Mouse (Mus musculus): ENCODE results near the gene Iqcj. TPM values are rescaled to one million over a fixed set of nuclear protein-coding genes. Genes with fewer than 3 reads are reported as not detected.
A peak's percentile ranks its signal among the peaks of the same experiment; 100 is the strongest.
"Not testable (repeated sequence)": the region's sequence is repeated elsewhere in the genome, so short reads cannot be mapped to it uniquely, and the experiment has no call there.

The Iqcj gene
- polyA plus RNA-seq, 1 experiment from 2014 or later = 1.5 TPM

DNA sequence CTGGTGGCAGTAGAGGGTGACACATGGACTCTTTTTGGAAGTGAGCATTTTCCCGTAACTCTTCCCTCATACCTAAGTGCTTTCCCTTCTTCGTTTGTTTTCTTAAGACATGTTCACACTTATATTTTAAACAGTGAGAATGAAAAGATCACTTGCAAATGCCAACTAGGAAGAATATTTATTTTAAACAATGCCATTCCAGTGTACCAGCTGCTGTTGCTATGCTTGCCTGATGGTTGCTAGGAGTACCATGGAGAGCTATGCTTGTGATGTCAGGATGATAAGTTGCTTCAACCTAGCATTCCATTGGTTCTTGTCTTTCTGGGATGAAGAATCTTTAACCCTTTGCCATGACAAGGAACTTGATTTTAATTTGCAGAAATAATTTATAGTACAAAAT lies 193.0 kb downstream of the Iqcj start:
- Histone ChIP-seq H3K36me3 (ENCODE audit: control insufficient read depth, insufficient read depth) (no peaks in the 10 kb centered on the region), H3K27ac (ENCODE audit: low read length) (no peak overlapping the region), H3K4me3 (replicated peaks; ENCODE audit: low read length) (no peak overlapping the region), H3K9me3 (ENCODE audit: control insufficient read depth, low read length) (no peaks in the 10 kb centered on the region), H3K9ac (replicated peaks; ENCODE audit: low read depth, low read length) (no peak overlapping the region), H3K4me2 (ENCODE audit: low read length) (no peak overlapping the region), H3K27me3 (replicated peaks; ENCODE audit: control insufficient read depth, insufficient read depth, low read length) (0 out of 2 replicates have a peak, but pooled peaks cover 2% of the 10 kb centered on the region), H3K4me1 (replicated peaks; ENCODE audit: control insufficient read depth, insufficient read depth, low read length) (no peaks in the 10 kb centered on the region)
- ATAC-seq = no peak
- 78% methylated on average over 2 of the region's 2 CpGs for WGBS

DNA sequence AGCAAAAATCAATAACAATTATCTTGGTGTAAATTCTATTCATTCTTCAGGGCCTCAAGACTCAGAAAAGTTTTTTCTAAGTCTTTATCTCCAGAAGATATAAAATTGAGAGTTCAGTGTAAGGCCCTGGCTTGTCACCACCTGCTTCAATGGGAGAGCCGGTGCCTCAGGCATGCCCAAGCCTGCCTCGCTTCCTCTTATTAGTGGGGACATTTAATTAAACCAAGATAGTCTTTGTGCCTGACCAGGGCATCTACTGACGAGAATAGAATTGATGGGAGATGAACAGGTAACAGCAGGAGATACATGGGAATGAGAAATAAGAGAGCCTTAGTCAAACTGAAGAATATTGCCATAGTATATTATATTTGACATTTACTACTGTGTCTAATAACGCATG lies 200.1 kb downstream of the Iqcj start:
- 76% methylated on average over 4 of the region's 4 CpGs for WGBS
- H3K4me3 ChIP-seq (replicated peaks; ENCODE audit: low read length) = no peak overlapping the region
- H3K4me1 ChIP-seq (replicated peaks; ENCODE audit: control insufficient read depth, insufficient read depth, low read length) = peaks cover under 1% of the 10 kb centered on the region
- H3K4me2 ChIP-seq (ENCODE audit: low read length) = no peak overlapping the region
- no peak overlapping the region for H3K27ac ChIP-seq (ENCODE audit: low read length)
- H3K9me3 ChIP-seq (ENCODE audit: control insufficient read depth, low read length) = no peaks in the 10 kb centered on the region
- H3K9ac ChIP-seq (replicated peaks; ENCODE audit: low read depth, low read length) = no peak overlapping the region
- peaks cover 3% of the 10 kb centered on the region; the same call in 1 of the 2 replicates for H3K27me3 ChIP-seq (replicated peaks; ENCODE audit: control insufficient read depth, insufficient read depth, low read length)
- no peaks in the 10 kb centered on the region for H3K36me3 ChIP-seq (ENCODE audit: control insufficient read depth, insufficient read depth)
- ATAC-seq = no peak

DNA sequence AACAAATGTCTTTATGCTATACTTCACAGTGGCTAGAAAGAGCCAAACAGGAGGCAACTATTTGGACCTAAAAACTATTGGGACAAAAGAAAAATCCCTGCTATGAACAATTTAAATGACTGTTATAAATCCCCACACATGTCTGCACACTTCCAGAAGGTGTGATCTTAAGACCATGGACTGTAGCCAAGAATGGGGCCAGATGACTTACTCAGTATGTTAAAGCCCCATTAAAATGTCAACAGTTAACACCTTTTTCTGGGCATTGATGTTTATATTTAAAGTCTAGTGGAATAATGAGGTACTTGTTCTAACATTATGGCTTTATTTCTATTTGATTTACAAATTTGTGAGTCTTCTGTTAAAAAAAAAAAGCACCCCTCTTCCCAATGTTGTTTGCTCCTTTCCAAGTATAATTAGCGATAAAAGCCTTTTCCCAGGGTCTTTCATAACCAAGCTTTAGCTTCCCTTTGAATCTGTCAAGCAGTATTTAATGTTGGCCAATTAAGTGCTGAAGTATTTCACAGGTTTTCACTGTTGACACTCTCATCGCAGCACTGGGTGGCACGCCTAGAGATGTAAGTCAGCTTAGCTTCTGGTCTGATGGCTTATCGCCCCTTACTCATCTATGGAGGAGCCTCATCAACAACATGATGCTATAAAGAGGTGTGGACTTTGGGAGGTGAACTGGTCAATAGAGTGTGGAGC lies 204.9 kb downstream of the Iqcj start:
- no peak overlapping the region for H3K9ac ChIP-seq (replicated peaks; ENCODE audit: low read depth, low read length)
- ATAC-seq = peak; percentile 87
- H3K9me3 ChIP-seq (ENCODE audit: control insufficient read depth, low read length) = no peaks in the 10 kb centered on the region
- WGBS = 21% methylated on average over 4 of the region's 4 CpGs
- no peaks in the 10 kb centered on the region for H3K36me3 ChIP-seq (ENCODE audit: control insufficient read depth, insufficient read depth)
- no peak overlapping the region for H3K4me3 ChIP-seq (replicated peaks; ENCODE audit: low read length)
- H3K27ac ChIP-seq (ENCODE audit: low read length) = no peak overlapping the region
- H3K4me2 ChIP-seq (ENCODE audit: low read length) = no peak overlapping the region
- peaks cover 3% of the 10 kb centered on the region for H3K4me1 ChIP-seq (replicated peaks; ENCODE audit: control insufficient read depth, insufficient read depth, low read length)
- no peaks in the 10 kb centered on the region for H3K27me3 ChIP-seq (replicated peaks; ENCODE audit: control insufficient read depth, insufficient read depth, low read length)

GRCm38 (mm10) chr3:68099561-68099960 lies 207.5 kb downstream of the Iqcj start:
- H3K9ac ChIP-seq (replicated peaks; ENCODE audit: low read depth, low read length); H3K4me1 ChIP-seq (replicated peaks; ENCODE audit: control insufficient read depth, insufficient read depth, low read length); H3K4me2 ChIP-seq (ENCODE audit: low read length); H3K27ac ChIP-seq (ENCODE audit: low read length); ATAC-seq; H3K27me3 ChIP-seq (replicated peaks; ENCODE audit: control insufficient read depth, insufficient read depth, low read length); H3K4me3 ChIP-seq (replicated peaks; ENCODE audit: low read length); H3K36me3 ChIP-seq (ENCODE audit: control insufficient read depth, insufficient read depth); H3K9me3 ChIP-seq (ENCODE audit: control insufficient read depth, low read length): not testable (repeated sequence)
- 94% methylated on average over 6 of the region's 6 CpGs for WGBS

- WGBS = 68% methylated on average over 4 of the region's 4 CpGs
- no peak overlapping the region for H3K9ac ChIP-seq (replicated peaks; ENCODE audit: low read depth, low read length)
- ATAC-seq = no peak
- no peak overlapping the region for H3K4me3 ChIP-seq (replicated peaks; ENCODE audit: low read length)
- no peak overlapping the region for H3K4me2 ChIP-seq (ENCODE audit: low read length)
- H3K4me1 ChIP-seq (replicated peaks; ENCODE audit: control insufficient read depth, insufficient read depth, low read length) = peaks cover 3% of the 10 kb centered on the region
- no peaks in the 10 kb centered on the region for H3K36me3 ChIP-seq (ENCODE audit: control insufficient read depth, insufficient read depth)
- no peak overlapping the region for H3K27ac ChIP-seq (ENCODE audit: low read length)
- H3K27me3 ChIP-seq (replicated peaks; ENCODE audit: control insufficient read depth, insufficient read depth, low read length) = no peaks in the 10 kb centered on the region
- H3K9me3 ChIP-seq (ENCODE audit: control insufficient read depth, low read length) = no peaks in the 10 kb centered on the region
Measured at GRCm38 (mm10) chr3:68101343-68101742, 209.3 kb downstream of the Iqcj start.

GRCm38 (mm10) chr3:68105081-68105685 lies 213.2 kb downstream of the Iqcj start:
- no peak for ATAC-seq
- Histone ChIP-seq H3K27ac (ENCODE audit: low read length) (no peak overlapping the region), H3K27me3 (replicated peaks; ENCODE audit: control insufficient read depth, insufficient read depth, low read length) (no peaks in the 10 kb centered on the region), H3K4me1 (replicated peaks; ENCODE audit: control insufficient read depth, insufficient read depth, low read length) (no peaks in the 10 kb centered on the region), H3K4me2 (ENCODE audit: low read length) (no peak overlapping the region), H3K4me3 (replicated peaks; ENCODE audit: low read length) (no peak overlapping the region), H3K36me3 (ENCODE audit: control insufficient read depth, insufficient read depth) (no peaks in the 10 kb centered on the region), H3K9ac (replicated peaks; ENCODE audit: low read depth, low read length) (no peak overlapping the region), H3K9me3 (ENCODE audit: control insufficient read depth, low read length) (no peaks in the 10 kb centered on the region)
- WGBS = 11% methylated on average over 2 of the region's 2 CpGs

Other genes starting within 250 kb of the Iqcj start
- gene Iqschfp, start within 50 bp of the Iqcj start, polyA plus RNA-seq (2015; fragmentation: Nextera tagmentation; extraction: Ambion mirVana) = 4.6 and 5.3 TPM in 2 replicates
- gene Schip1, start 172.6 kb downstream of the Iqcj start, polyA plus RNA-seq (2015; fragmentation: Nextera tagmentation; extraction: Ambion mirVana) = 173 and 197 TPM in 2 replicates